Mouse (Mus musculus) CH12.LX (cell line): ENCODE data around the gene Skida1. TPM values are rescaled to one million over a fixed set of nuclear protein-coding genes. Genes with fewer than 3 reads are reported as not detected.

Source experiments
- DNase-seq: peaks from one replicate; pipeline ENCODE4 v3.0.0-alpha.2; 2013; ENCODE audit errors: extremely low read depth
- H3K27ac ChIP-seq: 2 replicates; pipeline ENCODE4 v1.5.1; 2012; ENCODE audit warnings: low read depth, mild to moderate bottlenecking, control low read depth, moderate library complexity; ENCODE audit not compliant: insufficient read depth
- H3K27me3 ChIP-seq: replicated peaks from 2 replicates; pipeline ENCODE3; 2012; ENCODE audit warnings: inconsistent platforms
- H3K36me3 ChIP-seq, 2 experiments: replicated peaks in 1 of 2; 2 replicates each; pipeline versions ENCODE3 to v1.6.1; 2012; ENCODE audit warnings: inconsistent platforms in 1 of 2, low read length in 1 of 2, mild to moderate bottlenecking in 1 of 2, mixed read lengths in 1 of 2, moderate library complexity in 1 of 2; ENCODE audit not compliant: control insufficient read depth in 1 of 2, insufficient read depth in 1 of 2
- H3K4me1 ChIP-seq, 2 experiments: 2 replicates each; pipeline ENCODE4 v1.6.1; 2012; ENCODE audit warnings: inconsistent platforms in 1 of 2, moderate library complexity in 1 of 2; ENCODE audit not compliant: insufficient read depth in 2 of 2, control insufficient read depth in 1 of 2
- H3K4me2 ChIP-seq: 2 replicates; pipeline ENCODE4 v1.6.1; 2012; ENCODE audit warnings: low read depth, mild to moderate bottlenecking, control low read depth; ENCODE audit not compliant: poor library complexity, insufficient read depth, severe bottlenecking
- H3K4me3 ChIP-seq, 3 experiments: fragments of 150-350 bp in 1 of 3; sonication (generic) in 1 of 3; replicated peaks in 1 of 3; 2 replicates each; pipeline versions ENCODE3 to v1.5.1; 2011 to 2012; ENCODE audit warnings: low read depth in 2 of 3, low read length in 2 of 3, mild to moderate bottlenecking in 2 of 3, moderate library complexity in 2 of 3, control low read depth in 1 of 3, improper control_type of control experiment in 1 of 3, inconsistent platforms in 1 of 3, mixed read lengths in 1 of 3; ENCODE audit not compliant: poor library complexity in 1 of 3
- H3K79me2 ChIP-seq: replicated peaks from 2 replicates; pipeline ENCODE4 v1.6.1; 2012; ENCODE audit warnings: mild to moderate bottlenecking, moderate library complexity; ENCODE audit not compliant: control insufficient read depth, poor library complexity, insufficient read depth, severe bottlenecking; ENCODE audit errors: extremely low read depth
- H3K9ac ChIP-seq: 2 replicates; pipeline ENCODE4 v1.6.1; 2012; ENCODE audit warnings: low read depth, mild to moderate bottlenecking, control low read depth, moderate library complexity; ENCODE audit not compliant: insufficient read depth
- H3K9me3 ChIP-seq: replicated peaks from 2 replicates; pipeline ENCODE3; 2012; ENCODE audit warnings: low read length, inconsistent platforms, mixed read lengths
- BHLHE40 ChIP-seq: IDR thresholded peaks from 2 replicates; pipeline ENCODE4 v1.6.1; 2011; ENCODE audit warnings: mild to moderate bottlenecking, low read depth, low read length, improper control_type of control experiment
- CHD1 ChIP-seq: IDR thresholded peaks from 2 replicates; pipeline ENCODE4 v1.6.1; 2012; ENCODE audit warnings: low read depth, low read length, improper control_type of control experiment, inconsistent platforms
- CHD2 ChIP-seq: IDR thresholded peaks from 2 replicates; pipeline ENCODE4 v1.6.1; 2011; ENCODE audit warnings: low read length, improper control_type of control experiment
- E2F4 ChIP-seq: IDR thresholded peaks from 2 replicates; pipeline ENCODE4 v1.6.1; 2011; ENCODE audit warnings: low read depth, low read length, improper control_type of control experiment; ENCODE audit not compliant: insufficient replicate concordance
- ELF1 ChIP-seq: IDR thresholded peaks from 2 replicates; pipeline ENCODE4 v1.6.1; 2014; ENCODE audit warnings: low read depth, mild to moderate bottlenecking, inconsistent platforms, low read length, improper control_type of control experiment
- EP300 ChIP-seq: IDR thresholded peaks from 2 replicates; pipeline ENCODE4 v1.6.1; 2011; ENCODE audit warnings: low read length, improper control_type of control experiment
- ETS1 ChIP-seq: conservative IDR thresholded peaks from 2 replicates; pipeline ENCODE4 v1.6.1; 2012; ENCODE audit warnings: low read depth, mild to moderate bottlenecking, inconsistent platforms, low read length, improper control_type of control experiment, moderate library complexity
- GABPA ChIP-seq: IDR thresholded peaks from 2 replicates; pipeline ENCODE4 v1.6.1; 2012; ENCODE audit warnings: low read depth, low read length, improper control_type of control experiment, inconsistent platforms; ENCODE audit not compliant: insufficient replicate concordance
- IRF4 ChIP-seq: IDR thresholded peaks from 2 replicates; pipeline ENCODE4 v1.6.1; 2014; ENCODE audit warnings: low read depth, mild to moderate bottlenecking, inconsistent platforms, low read length, improper control_type of control experiment
- JUN ChIP-seq: IDR thresholded peaks from 2 replicates; pipeline ENCODE4 v1.6.1; 2011; ENCODE audit warnings: low read depth, mild to moderate bottlenecking, low read length, improper control_type of control experiment, moderate library complexity; ENCODE audit not compliant: insufficient read depth
- KAT2A ChIP-seq: IDR thresholded peaks from 2 replicates; pipeline ENCODE4 v1.6.1; 2012; ENCODE audit warnings: low read length, improper control_type of control experiment, inconsistent platforms; ENCODE audit not compliant: insufficient replicate concordance
- MAFK ChIP-seq: IDR thresholded peaks from 2 replicates; pipeline ENCODE4 v1.6.1; 2011; ENCODE audit warnings: low read length, improper control_type of control experiment; ENCODE audit not compliant: insufficient replicate concordance
- MAX ChIP-seq: IDR thresholded peaks from 2 replicates; pipeline ENCODE4 v1.6.1; 2011; ENCODE audit warnings: low read length, improper control_type of control experiment
- MEF2A ChIP-seq: IDR thresholded peaks from 2 replicates; pipeline ENCODE4 v1.6.1; 2014; ENCODE audit warnings: low read depth, mild to moderate bottlenecking, inconsistent platforms, low read length, improper control_type of control experiment, borderline replicate concordance
- MXI1 ChIP-seq: IDR thresholded peaks from 2 replicates; pipeline ENCODE4 v1.6.1; 2011; ENCODE audit warnings: mild to moderate bottlenecking, low read depth, low read length, improper control_type of control experiment
- NELFE ChIP-seq: IDR thresholded peaks from 2 replicates; pipeline ENCODE4 v1.6.1; 2011; ENCODE audit warnings: low read depth, low read length, improper control_type of control experiment
- NRF1 ChIP-seq: IDR thresholded peaks from 2 replicates; pipeline ENCODE4 v1.6.1; 2014; ENCODE audit warnings: low read depth, mild to moderate bottlenecking, inconsistent platforms, low read length, improper control_type of control experiment, moderate library complexity
- PAX5 ChIP-seq: IDR thresholded peaks from 2 replicates; pipeline ENCODE4 v1.6.1; 2012; ENCODE audit warnings: low read length, inconsistent platforms, mixed read lengths
- POLR2A ChIP-seq: IDR thresholded peaks from 2 replicates; pipeline ENCODE4 v1.6.1; 2011; ENCODE audit warnings: low read depth, mild to moderate bottlenecking, improper control_type of control experiment, low read length
- RCOR1 ChIP-seq: conservative IDR thresholded peaks from 2 replicates; pipeline ENCODE4 v1.6.1; 2012; ENCODE audit warnings: low read depth, mild to moderate bottlenecking, inconsistent platforms, low read length, improper control_type of control experiment
- TBP ChIP-seq: conservative IDR thresholded peaks from 2 replicates; pipeline ENCODE4 v1.6.1; 2011; ENCODE audit warnings: low read depth, low read length, improper control_type of control experiment
- TCF12 ChIP-seq: IDR thresholded peaks from 2 replicates; pipeline ENCODE4 v1.6.1; 2014; ENCODE audit warnings: low read depth, mild to moderate bottlenecking, inconsistent platforms, low read length, improper control_type of control experiment
- UBTF ChIP-seq: IDR thresholded peaks from 2 replicates; pipeline ENCODE4 v1.6.1; 2012; ENCODE audit warnings: low read depth, mild to moderate bottlenecking, inconsistent platforms, low read length, improper control_type of control experiment, moderate library complexity
- USF1 ChIP-seq: IDR thresholded peaks from 2 replicates; pipeline ENCODE4 v1.6.1; 2014; ENCODE audit warnings: low read depth, mild to moderate bottlenecking, inconsistent platforms, low read length, improper control_type of control experiment
- USF2 ChIP-seq: conservative IDR thresholded peaks from 2 replicates; pipeline ENCODE4 v1.6.1; 2011; ENCODE audit warnings: low read depth, low read length, improper control_type of control experiment
- ZKSCAN1 ChIP-seq: IDR thresholded peaks from 2 replicates; pipeline ENCODE4 v1.6.1; 2012; ENCODE audit warnings: low read depth, inconsistent platforms, low read length, improper control_type of control experiment, borderline replicate concordance
- ZMIZ1 ChIP-seq: IDR thresholded peaks from 2 replicates; pipeline ENCODE4 v1.6.1; 2012; ENCODE audit warnings: low read depth, mild to moderate bottlenecking, inconsistent platforms, low read length, improper control_type of control experiment
- ZNF384 ChIP-seq: IDR thresholded peaks from 2 replicates; pipeline ENCODE4 v1.6.1; 2012; ENCODE audit warnings: low read depth, low read length, improper control_type of control experiment, inconsistent platforms
- dilution Hi-C: fragments of 300-500 bp; cut with MboI; formaldehyde crosslinking; loops from 2 replicates; pipeline ENCODE4 v1.14.3; 2020; ENCODE audit warnings: low sequenced_read_pairs; ENCODE audit not compliant: extremely low pct_unique_long_range_greater_than_20kb, extremely low pct_ligation_motif_present
- in situ Hi-C: fragments of 300-500 bp; cut with MboI; formaldehyde crosslinking; loops from 3 replicates; pipeline ENCODE4 v1.14.3; 2019; ENCODE audit warnings: low sequenced_read_pairs, low pct_ligation_motif_present, low pct_unique_long_range_greater_than_20kb, mixed read lengths
- polyA plus RNA-seq: library from polyadenylated mRNA; unstranded; fragments of >175 nt; gene quantifications from 2 replicates; pipeline ENCODE4 v1.2.1, GENCODE M21; 2012; ENCODE audit warnings: low read depth; ENCODE audit not compliant: insufficient read length
- total RNA-seq, 2 experiments: library from RNA; depleted of rRNA; stranded (reverse); fragments of 300-350 nt in 1 of 2; fragments of >200 nt in 1 of 2; gene quantifications; 2 replicates each; pipeline ENCODE4 v1.2.3; 2012 to 2014

Skida1 gene
- total and polyA plus RNA-seq, 3 experiments = 0.35 to 0.85 (median 0.36) TPM

- peak overlapping the region; percentile 96 for H3K9ac ChIP-seq
- TF ChIP-seq JUN (no peak), MEF2A (no peak), ZNF384 (no peak), CHD2 (no peak), ETS1 (no peak), ZMIZ1 (no peak), CHD1 (no peak), UBTF (no peak), ZKSCAN1 (no peak)
- H3K36me3 ChIP-seq = no peaks in the 10 kb centered on the region
- peaks cover 8% of the 10 kb centered on the region for H3K79me2 ChIP-seq
- H3K9me3 ChIP-seq = no peaks in the 10 kb centered on the region
- peaks cover 0 to 21% of the 10 kb centered on the region in 2 experiments; a peak in 2 of 4 replicates for H3K4me1 ChIP-seq
- H3K4me2 ChIP-seq = peak overlapping the region; percentile 63; the same call in 1 of the 2 replicates
- no peaks in the 10 kb centered on the region for H3K27me3 ChIP-seq
- no peak overlapping the region; the same call in 1 of the 2 replicates for H3K27ac ChIP-seq
- no peak for DNase-seq
- in situ Hi-C loops (no loop called here), dilution Hi-C loops (no loop called here)
- H3K4me3 ChIP-seq = peak overlapping the region; percentile 65 to 69 (median 67)
Observed at GRCm38 (mm10) chr2:18058146-18058708, 9.4 kb upstream of the Skida1 start.

GRCm38 (mm10) chr2:18057336-18058145 is 8.7 kb upstream of the Skida1 start:
- peak overlapping the region; percentile 65 to 69 (median 67) for H3K4me3 ChIP-seq
- dilution Hi-C loops = no loop called here
- no peak for TF ChIP-seq PAX5
- TF ChIP-seq BHLHE40 = peak; percentile 50; the same call in 1 of the 2 replicates
- peak; percentile 86 for TF ChIP-seq CHD1
- TF ChIP-seq TBP = 0 out of 2 replicates have a peak, but pooled peaks have one; percentile 24
- no peak for TF ChIP-seq MAFK
- TF ChIP-seq KAT2A = 0 out of 2 replicates have a peak, but pooled peaks have one; percentile 24
- TF ChIP-seq RCOR1 = no peak
- TF ChIP-seq NELFE = no peak
- no peak for TF ChIP-seq POLR2A
- TF ChIP-seq ELF1 = no peak; the same call in 1 of the 2 replicates
- no peak; the same call in 1 of the 2 replicates for TF ChIP-seq IRF4
- TF ChIP-seq MEF2A = 0 out of 2 replicates have a peak, but pooled peaks have one; percentile 21
- TF ChIP-seq ZKSCAN1 = no peak
- TF ChIP-seq MXI1 = no peak; the same call in 1 of the 2 replicates
- no peak for TF ChIP-seq EP300
- 0 out of 2 replicates have a peak, but pooled peaks have one; percentile 63 for TF ChIP-seq E2F4
- no peak for TF ChIP-seq CHD2
- TF ChIP-seq GABPA = no peak
- TF ChIP-seq MAX = no peak
- TF ChIP-seq USF1 = no peak
- TF ChIP-seq JUN = no peak
- no peak for TF ChIP-seq USF2
- no peak for TF ChIP-seq TCF12
- TF ChIP-seq NRF1 = no peak
- 0 out of 2 replicates have a peak, but pooled peaks have one; percentile 31 for TF ChIP-seq ZMIZ1

More at GRCm38 (mm10) chr2:18057336-18058145, 8.7 kb upstream of the Skida1 start:
- Histone ChIP-seq H3K4me2 (peak overlapping the region; percentile 63), H3K27ac (peak overlapping the region; percentile 96), H3K9me3 (no peaks in the 10 kb centered on the region), H3K27me3 (no peaks in the 10 kb centered on the region), H3K4me1 (peaks cover 0 to 16% of the 10 kb centered on the region in 2 experiments; a peak in 2 of 4 replicates), H3K36me3 (no peaks in the 10 kb centered on the region), H3K9ac (peak overlapping the region; percentile 96), H3K79me2 (peaks cover 8% of the 10 kb centered on the region)
- DNase-seq = peak; percentile 43
- in situ Hi-C loops = no loop called here
